Mouse (Mus musculus) intestine, postnatal 0 days (tissue): ENCODE measurements around the gene Hamp2. TPM values are rescaled to one million over a fixed set of nuclear protein-coding genes. Genes with fewer than 3 reads are reported as not detected.

ENCODE experiments used
- ATAC-seq: fragments of 200-750 bp; cut with Nextera tagmentation; 2 replicates; pipeline ENCODE4 v1.8.0; 2017; ENCODE audit warnings: mild to moderate bottlenecking, moderate TSS enrichment, moderate library complexity
- H3K27ac ChIP-seq: fragments of 300-500 bp; sonication (generic); 2 replicates; pipeline ENCODE4 v1.5.1; 2014; ENCODE audit warnings: mild to moderate bottlenecking, low read depth, low read length, moderate library complexity
- H3K27me3 ChIP-seq: fragments of 300-500 bp; sonication (generic); replicated peaks from 2 replicates; pipeline ENCODE4 v1.6.1; 2014; ENCODE audit warnings: low read length, mixed read lengths; ENCODE audit not compliant: control insufficient read depth, insufficient read depth
- H3K36me3 ChIP-seq: fragments of 300-500 bp; sonication (generic); 2 replicates; pipeline ENCODE4 v1.6.1; 2014; ENCODE audit warnings: mild to moderate bottlenecking, moderate library complexity; ENCODE audit not compliant: control insufficient read depth, insufficient read depth
- H3K4me1 ChIP-seq: fragments of 300-500 bp; sonication (generic); replicated peaks from 2 replicates; pipeline ENCODE4 v1.6.1; 2014; ENCODE audit warnings: antibody characterized with exemption, low read length, mixed read lengths; ENCODE audit not compliant: control insufficient read depth, insufficient read depth
- H3K4me2 ChIP-seq: fragments of 300-500 bp; sonication (generic); replicated peaks from 2 replicates; pipeline ENCODE4 v1.6.1; 2014; ENCODE audit warnings: low read depth, mild to moderate bottlenecking, moderate library complexity
- H3K4me3 ChIP-seq: fragments of 300-500 bp; sonication (generic); 2 replicates; pipeline ENCODE4 v1.5.1; 2014; ENCODE audit warnings: low read depth, low read length
- H3K9ac ChIP-seq: fragments of 300-500 bp; sonication (generic); 2 replicates; pipeline ENCODE4 v1.6.1; 2014; ENCODE audit warnings: mild to moderate bottlenecking, low read depth, low read length
- H3K9me3 ChIP-seq: fragments of 300-500 bp; sonication (generic); 2 replicates; pipeline ENCODE4 v1.6.1; 2016; ENCODE audit warnings: mixed run types; ENCODE audit not compliant: control insufficient read depth
- CTCF ChIP-seq: sonication (generic); IDR thresholded peaks from 2 replicates; pipeline ENCODE4 v1.5.1; 2016; ENCODE audit warnings: low read depth, mild to moderate bottlenecking, control low read depth, antibody characterized with exemption, moderate library complexity
- WGBS: fragments of 180-500 bp; shearing (Covaris S2); extraction: QIAGEN DNeasy Blood & Tissue Kit; methylation state at CpG from one replicate; pipeline ENCODE4 v1.1.7; 2014; 5-methylcytosine and 5-hydroxymethylcytosine counted together
- polyA plus RNA-seq: library from polyadenylated mRNA; unstranded; fragments of >200 nt; fragmentation: Nextera tagmentation; extraction: Ambion mirVana; gene quantifications from 2 replicates; pipeline ENCODE4 v1.2.1, GENCODE M21; 2015

Gene Hamp2
- polyA plus RNA-seq, 1 experiment from 2014 or later = not detected

DNA sequence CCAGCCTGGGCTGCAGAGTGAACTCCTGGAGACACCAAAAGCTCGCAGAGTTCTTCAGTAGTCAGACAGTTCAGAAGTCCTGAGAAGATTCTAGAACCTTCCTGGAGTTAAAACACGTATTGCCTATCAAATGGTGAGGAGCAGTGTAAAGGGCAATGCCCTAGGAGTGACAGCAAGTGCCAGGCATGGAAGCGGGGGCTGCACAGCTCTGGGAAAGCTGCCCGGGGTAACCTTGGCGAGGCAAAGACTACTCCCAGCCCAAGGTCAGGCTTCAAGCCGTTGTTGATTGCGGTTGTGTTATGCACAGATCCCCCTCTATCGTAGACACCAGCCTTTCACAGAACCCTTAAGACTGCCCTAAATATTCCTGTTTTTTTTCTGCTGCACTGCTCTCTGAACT lies 44.1 kb upstream of the Hamp2 start:
- no peak for TF ChIP-seq CTCF
- Histone ChIP-seq H3K4me3 (no peak overlapping the region), H3K4me2 (no peak overlapping the region), H3K4me1 (peaks cover 6% of the 10 kb centered on the region; the same call in 1 of the 2 replicates), H3K9ac (no peak overlapping the region), H3K36me3 (peaks cover 23% of the 10 kb centered on the region; the same call in 1 of the 2 replicates), H3K27me3 (0 out of 2 replicates have a peak, but pooled peaks cover 3% of the 10 kb centered on the region), H3K9me3 (no peaks in the 10 kb centered on the region), H3K27ac (no peak overlapping the region)
- WGBS = 90% methylated on average over 8 of the region's 8 CpGs
- no peak for ATAC-seq

DNA sequence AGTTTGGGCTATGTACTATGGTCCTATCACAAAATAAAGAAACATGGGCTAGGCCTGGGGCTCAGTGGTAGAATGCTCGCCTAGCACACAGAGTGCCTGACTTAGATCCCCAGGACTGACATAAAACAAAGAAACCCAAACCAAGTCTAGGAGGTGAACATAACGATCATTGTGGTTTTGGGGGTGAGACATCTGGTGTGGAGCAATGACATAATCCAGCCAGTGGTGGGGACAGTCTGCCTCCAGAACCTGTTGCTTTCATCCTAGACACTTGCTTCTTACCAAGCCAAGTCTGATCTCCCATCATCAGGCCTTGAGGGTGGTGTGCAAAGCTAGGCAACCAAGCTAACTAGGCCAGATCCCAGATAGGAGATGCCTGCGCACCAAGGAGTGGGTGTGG lies 42.2 kb upstream of the Hamp2 start:
- H3K9ac ChIP-seq = no peak overlapping the region
- peaks cover 6% of the 10 kb centered on the region; the same call in 1 of the 2 replicates for H3K4me1 ChIP-seq
- no peak for ATAC-seq
- H3K4me2 ChIP-seq = no peak overlapping the region
- TF ChIP-seq CTCF = no peak
- no peaks in the 10 kb centered on the region for H3K27me3 ChIP-seq
- WGBS = 72% methylated on average over 3 of the region's 3 CpGs
- peaks cover 25% of the 10 kb centered on the region; the same call in 1 of the 2 replicates for H3K36me3 ChIP-seq
- no peaks in the 10 kb centered on the region for H3K9me3 ChIP-seq
- no peak overlapping the region for H3K27ac ChIP-seq
- H3K4me3 ChIP-seq = no peak overlapping the region

- Histone ChIP-seq H3K4me3 (no peak overlapping the region), H3K4me2 (no peak overlapping the region), H3K27ac (no peak overlapping the region), H3K9ac (no peak overlapping the region), H3K27me3 (no peaks in the 10 kb centered on the region), H3K9me3 (no peaks in the 10 kb centered on the region), H3K4me1 (peaks cover 6% of the 10 kb centered on the region; the same call in 1 of the 2 replicates), H3K36me3 (peaks cover 25% of the 10 kb centered on the region)
- no peak for ATAC-seq
- 86% methylated on average over 14 of the region's 14 CpGs for WGBS
- no peak for TF ChIP-seq CTCF
These were observed 41.2 kb upstream of the Hamp2 start for GRCm38 (mm10) chr7:30965677-30966076.

- Histone ChIP-seq H3K9ac (no peak overlapping the region), H3K4me3 (no peak overlapping the region), H3K27ac (no peak overlapping the region), H3K36me3 (peaks cover 25% of the 10 kb centered on the region), H3K4me1 (0 out of 2 replicates have a peak, but pooled peaks cover 5% of the 10 kb centered on the region), H3K9me3 (no peaks in the 10 kb centered on the region), H3K4me2 (no peak overlapping the region), H3K27me3 (no peaks in the 10 kb centered on the region)
- TF ChIP-seq CTCF = no peak
- 83% methylated on average over 7 of the region's 7 CpGs for WGBS
- no peak for ATAC-seq
These were observed 39.9 kb upstream of the Hamp2 start for GRCm38 (mm10) chr7:30964366-30964765.

GRCm38 (mm10) chr7:30962862-30963261 lies 38.4 kb upstream of the Hamp2 start:
- Histone ChIP-seq H3K4me1 (peaks cover 4% of the 10 kb centered on the region; the same call in 1 of the 2 replicates), H3K27me3 (no peaks in the 10 kb centered on the region), H3K4me2 (no peak overlapping the region), H3K9ac (no peak overlapping the region), H3K36me3 (peaks cover 33% of the 10 kb centered on the region), H3K9me3 (no peaks in the 10 kb centered on the region), H3K27ac (no peak overlapping the region), H3K4me3 (no peak overlapping the region)
- 93% methylated on average over 5 of the region's 5 CpGs for WGBS
- TF ChIP-seq CTCF = no peak
- ATAC-seq = no peak

DNA sequence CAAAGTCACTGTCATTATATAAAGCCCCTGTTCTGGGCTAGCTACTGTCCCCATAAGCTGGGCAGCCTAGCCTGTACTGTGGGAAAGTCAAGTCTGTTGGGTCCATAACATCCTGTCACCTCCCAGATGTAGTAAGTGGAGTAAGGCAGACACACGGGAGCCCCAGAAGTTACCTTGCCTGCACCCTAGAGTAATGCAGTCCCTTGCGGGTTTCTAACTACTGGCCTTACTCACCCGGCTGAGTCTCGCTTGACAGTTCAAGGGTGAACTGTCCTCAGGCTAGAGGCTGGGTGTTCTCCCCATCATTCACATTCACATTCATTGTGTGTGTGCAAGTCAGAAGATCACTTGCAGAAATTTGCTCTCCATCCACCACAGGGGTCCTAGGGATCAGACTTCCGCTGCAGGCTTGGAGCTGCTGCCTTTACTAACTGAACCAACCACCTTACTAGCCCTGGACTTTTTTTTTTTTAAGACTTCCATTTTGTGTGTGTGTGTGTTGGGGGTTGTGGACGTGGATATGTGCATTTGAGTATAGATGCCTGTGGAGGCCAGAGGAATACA lies 35.4 kb upstream of the Hamp2 start:
- Histone ChIP-seq H3K27me3 (no peaks in the 10 kb centered on the region), H3K36me3 (peaks cover 33% of the 10 kb centered on the region), H3K9me3 (no peaks in the 10 kb centered on the region), H3K27ac (no peak overlapping the region; the same call in 1 of the 2 replicates), H3K4me1 (peaks cover 4% of the 10 kb centered on the region; the same call in 1 of the 2 replicates), H3K9ac (no peak overlapping the region), H3K4me2 (no peak overlapping the region), H3K4me3 (no peak overlapping the region)
- WGBS = 81% methylated on average over 6 of the region's 6 CpGs
- ATAC-seq = no peak
- no peak for TF ChIP-seq CTCF
